Mouse (Mus musculus) hindbrain, embryonic 14.5 days (tissue): ENCODE data around the gene Ikbkg. TPM values are rescaled to one million over a fixed set of nuclear protein-coding genes. Genes with fewer than 3 reads are reported as not detected.
"Not testable (repeated sequence)": the region's sequence is repeated elsewhere in the genome, so short reads cannot be mapped to it uniquely, and the experiment has no call there.

Source experiments
- ATAC-seq: fragments of 200-750 bp; cut with Nextera tagmentation; 2 replicates; pipeline ENCODE4 v1.8.0; 2017; ENCODE audit warnings: moderate number of reproducible peaks, mild to moderate bottlenecking, moderate TSS enrichment, moderate library complexity; ENCODE audit not compliant: low FRiP score
- DNase-seq: peaks from one replicate; pipeline ENCODE4 v3.0.0-alpha.2; 2015; ENCODE audit warnings: low spot score
- H3K27ac ChIP-seq: fragments of 300-500 bp; sonication (generic); 2 replicates; pipeline ENCODE4 v1.5.1; 2014; ENCODE audit warnings: mild to moderate bottlenecking, moderate library complexity
- H3K27me3 ChIP-seq: fragments of 300-500 bp; sonication (generic); 2 replicates; pipeline ENCODE4 v1.6.1; 2014; ENCODE audit warnings: mild to moderate bottlenecking, low read length, mixed read lengths; ENCODE audit not compliant: control insufficient read depth, insufficient read depth
- H3K36me3 ChIP-seq: fragments of 300-500 bp; sonication (generic); replicated peaks from 2 replicates; pipeline ENCODE4 v1.6.1; 2014; ENCODE audit not compliant: control insufficient read depth, insufficient read depth
- H3K4me1 ChIP-seq: fragments of 300-500 bp; sonication (generic); replicated peaks from 2 replicates; pipeline ENCODE4 v1.6.1; 2014; ENCODE audit warnings: antibody characterized with exemption, low read length, mixed read lengths; ENCODE audit not compliant: control insufficient read depth, insufficient read depth
- H3K4me2 ChIP-seq: fragments of 300-500 bp; sonication (generic); replicated peaks from 2 replicates; pipeline ENCODE4 v1.6.1; 2014; ENCODE audit warnings: mild to moderate bottlenecking, moderate library complexity
- H3K4me3 ChIP-seq: fragments of 300-500 bp; sonication (generic); replicated peaks from 2 replicates; pipeline ENCODE4 v1.5.1; 2014; ENCODE audit warnings: mild to moderate bottlenecking, low read length
- H3K9ac ChIP-seq: fragments of 300-500 bp; sonication (generic); 2 replicates; pipeline ENCODE4 v1.6.1; 2014
- H3K9me3 ChIP-seq: fragments of 300-500 bp; sonication (generic); 2 replicates; pipeline ENCODE4 v1.6.1; 2016; ENCODE audit warnings: low read length; ENCODE audit not compliant: control insufficient read depth
- WGBS: fragments of 180-500 bp; shearing (Covaris S2); extraction: QIAGEN DNeasy Blood & Tissue Kit; methylation state at CpG from one replicate; pipeline ENCODE4 v1.1.7; 2014; 5-methylcytosine and 5-hydroxymethylcytosine counted together
- polyA plus RNA-seq: library from polyadenylated mRNA; unstranded; fragments of >200 nt; fragmentation: Nextera tagmentation; extraction: Ambion mirVana; gene quantifications from 2 replicates; pipeline ENCODE4 v1.2.1, GENCODE M21; 2014

Ikbkg gene
- 17.8 and 21.5 TPM in 2 replicates for polyA plus RNA-seq

DNA sequence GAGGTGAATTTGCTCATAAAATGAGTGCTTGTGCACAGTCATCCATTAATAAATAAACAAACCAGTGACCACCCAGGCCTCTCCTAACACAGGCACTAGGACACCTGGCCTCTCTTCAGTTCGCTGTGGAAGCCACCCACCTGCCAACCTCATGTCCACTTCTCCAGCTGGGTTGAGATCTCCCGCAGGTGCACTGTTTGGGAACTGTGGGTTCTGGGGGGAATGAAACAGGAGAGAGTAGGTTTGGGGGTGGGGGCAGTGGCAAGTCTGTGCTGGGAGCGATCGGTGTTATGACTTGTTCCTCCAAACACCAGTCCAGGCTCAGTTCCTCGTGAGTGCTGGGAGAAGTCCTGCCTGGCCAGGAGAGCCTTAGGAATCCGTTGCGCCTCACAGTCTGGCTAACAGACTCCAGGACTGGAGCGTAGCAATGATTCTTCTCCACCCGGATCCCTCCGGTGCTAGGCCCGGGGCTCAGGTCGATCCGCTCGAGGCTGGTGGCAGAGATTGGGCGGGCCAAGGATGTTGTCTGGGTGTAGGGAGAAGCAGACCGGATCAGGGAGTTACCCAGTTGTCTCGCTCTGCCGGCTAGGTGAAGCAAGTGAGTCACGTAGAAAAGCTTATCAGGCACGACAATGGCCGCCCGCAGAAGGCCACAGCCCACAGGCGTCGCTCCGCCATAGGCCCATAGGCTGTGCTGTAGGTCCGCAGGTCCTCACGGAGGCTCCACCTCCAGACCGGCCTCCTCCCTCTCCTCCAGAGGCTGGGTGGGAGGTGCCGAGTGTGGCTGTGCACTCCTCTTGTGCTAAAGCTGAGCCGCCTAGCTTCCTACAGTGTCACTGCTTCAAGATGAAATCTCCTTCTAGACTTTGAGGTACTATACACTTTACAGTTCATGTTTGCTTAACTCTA, at the start of gene Ikbkg, which contains the start of gene Fam3a:
Gene Ikbkg, plus strand, starts transcription at position 756 of the 909 bp plus-strand sequence.
Gene Fam3a, minus strand, starts transcription at position 738 of the 909 bp plus-strand sequence.
- ATAC-seq (peak; percentile 100), DNase-seq (peak; percentile 71)
- peak within 1 kb of the TSS; percentile 82 for H3K9ac ChIP-seq
- H3K36me3 ChIP-seq = no peaks in the 10 kb centered on the region
- H3K4me1 ChIP-seq = no peaks in the 10 kb centered on the region; the same call in 1 of the 2 replicates
- no peaks in the 10 kb centered on the region for H3K27me3 ChIP-seq
- peak within 1 kb of the TSS; percentile 85 for H3K27ac ChIP-seq
- 25% methylated on average over 30 of the region's 30 CpGs for WGBS
- peak within 1 kb of the TSS; percentile 67 for H3K4me2 ChIP-seq
- H3K4me3 ChIP-seq = peak within 1 kb of the TSS; percentile 55
- H3K9me3 ChIP-seq = no peaks in the 10 kb centered on the region

GRCm38 (mm10) chrX:74352645-74353466, 40.2 kb upstream of the Ikbkg start:
- ATAC-seq (peak; percentile 43; the same call in 1 of the 2 replicates), DNase-seq (no peak)
- Histone ChIP-seq H3K4me3 (peak overlapping the region; percentile 39), H3K9me3 (no peaks in the 10 kb centered on the region), H3K4me2 (peak overlapping the region; percentile 64), H3K9ac (peak overlapping the region; percentile 63), H3K4me1 (peaks cover 4% of the 10 kb centered on the region; the same call in 1 of the 2 replicates), H3K27ac (peak overlapping the region; percentile 81), H3K36me3 (no peaks in the 10 kb centered on the region), H3K27me3 (no peaks in the 10 kb centered on the region)
- 27% methylated on average over 13 of the region's 13 CpGs for WGBS

- Histone ChIP-seq H3K4me3 (peak within 1 kb of the TSS; percentile 39), H3K9ac (peak within 1 kb of the TSS; percentile 63), H3K4me1 (peaks cover 4% of the 10 kb centered on the region; the same call in 1 of the 2 replicates), H3K27me3 (no peaks in the 10 kb centered on the region), H3K9me3 (no peaks in the 10 kb centered on the region), H3K27ac (peak within 1 kb of the TSS; percentile 81), H3K36me3 (no peaks in the 10 kb centered on the region), H3K4me2 (peak within 1 kb of the TSS; percentile 64)
- ATAC-seq (peak; percentile 87), DNase-seq (peak; percentile 71)
- 16% methylated on average over 10 of the region's 22 CpGs for WGBS
Observed at GRCm38 (mm10) chrX:74353467-74353770, 39.7 kb upstream of the Ikbkg start, which contains the start of gene Lage3. Gene Lage3, minus strand, starts transcription at chrX:74353618.

DNA sequence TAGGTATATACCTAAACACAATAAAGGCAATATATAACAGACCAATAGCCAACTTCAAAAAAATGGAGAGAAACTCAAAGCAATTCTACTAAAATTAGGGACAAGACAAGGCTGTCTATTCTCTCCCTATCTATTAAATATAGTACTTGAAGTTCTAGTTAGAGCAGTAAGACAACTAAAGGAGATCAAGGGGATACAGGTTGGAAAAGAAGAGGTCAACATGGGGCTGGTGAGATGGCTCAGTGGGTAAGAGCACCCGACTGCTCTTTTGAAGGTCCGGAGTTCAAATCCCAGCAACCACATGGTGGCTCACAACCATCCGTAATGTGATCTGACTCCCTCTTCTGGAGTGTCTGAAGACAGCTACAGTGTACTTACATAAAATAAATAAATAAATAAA, 36.0 kb upstream of the Ikbkg start:
- WGBS = 84% methylated on average over 2 of the region's 3 CpGs
- not testable (repeated sequence) for DNase-seq, H3K9ac ChIP-seq, H3K4me1 ChIP-seq, H3K9me3 ChIP-seq, H3K27ac ChIP-seq, H3K4me2 ChIP-seq, H3K36me3 ChIP-seq, ATAC-seq, H3K4me3 ChIP-seq, H3K27me3 ChIP-seq

DNA sequence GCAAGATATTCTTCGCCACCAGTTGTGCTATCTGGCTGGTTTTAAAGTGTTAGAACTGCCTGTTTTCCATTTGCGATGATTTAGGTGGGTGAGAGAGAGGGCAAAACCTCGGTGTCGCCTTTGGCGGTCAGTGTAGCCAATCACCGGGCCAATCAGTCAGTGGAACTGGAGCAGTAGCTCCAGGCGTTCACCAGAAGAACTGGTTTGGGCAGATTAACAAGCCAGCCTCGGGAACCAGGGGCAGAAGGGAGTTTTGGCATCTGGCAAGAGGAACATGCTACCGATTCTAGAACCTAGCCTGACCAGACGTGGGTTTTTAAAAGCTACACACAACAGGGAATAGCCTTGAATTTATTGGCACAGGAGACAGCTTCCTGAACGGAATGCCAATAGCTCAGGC, 33.9 kb upstream of the Ikbkg start:
- H3K4me3 ChIP-seq = no peak overlapping the region
- H3K4me1 ChIP-seq = no peaks in the 10 kb centered on the region
- no peaks in the 10 kb centered on the region for H3K27me3 ChIP-seq
- ATAC-seq (no peak), DNase-seq (no peak)
- WGBS = 55% methylated on average over 11 of the region's 11 CpGs
- no peaks in the 10 kb centered on the region for H3K36me3 ChIP-seq
- no peak overlapping the region for H3K4me2 ChIP-seq
- H3K9me3 ChIP-seq = 0 out of 2 replicates have a peak, but pooled peaks cover 3% of the 10 kb centered on the region
- H3K9ac ChIP-seq = no peak overlapping the region
- no peak overlapping the region for H3K27ac ChIP-seq

DNA sequence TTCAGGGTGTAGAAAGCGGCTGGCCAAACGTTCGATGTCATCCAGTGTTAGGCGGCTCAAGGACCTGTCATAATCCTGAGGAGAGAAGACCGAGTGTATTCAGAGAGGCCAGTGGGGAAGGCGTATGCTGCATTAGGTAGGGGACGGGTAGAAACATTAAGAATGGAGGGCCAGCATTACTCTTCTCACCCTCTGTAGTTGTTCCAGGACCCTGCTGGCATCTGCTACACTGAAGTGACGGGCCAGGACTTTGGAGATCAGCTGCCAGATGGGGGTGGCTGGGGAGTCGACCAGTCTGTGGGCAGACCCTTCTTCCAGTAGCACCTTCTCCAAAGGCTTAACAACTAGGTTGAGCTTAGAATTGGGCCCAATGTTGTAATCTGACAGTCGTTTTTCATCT, 25.6 kb upstream of the Ikbkg start:
- Histone ChIP-seq H3K4me2 (peak overlapping the region; percentile 63), H3K27ac (peak overlapping the region; percentile 82; the same call in 1 of the 2 replicates), H3K27me3 (no peaks in the 10 kb centered on the region), H3K4me3 (peak overlapping the region; percentile 58), H3K9ac (peak overlapping the region; percentile 84), H3K9me3 (no peaks in the 10 kb centered on the region), H3K4me1 (peaks cover 10% of the 10 kb centered on the region; the same call in 1 of the 2 replicates), H3K36me3 (no peaks in the 10 kb centered on the region; the same call in 1 of the 2 replicates)
- DNase-seq = no peak
- WGBS = 66% methylated on average over 10 of the region's 10 CpGs
- ATAC-seq = no peak

GRCm38 (mm10) chrX:74368209-74368909, 24.7 kb upstream of the Ikbkg start:
- Histone ChIP-seq H3K4me3 (peak overlapping the region; percentile 58), H3K4me2 (peak overlapping the region; percentile 63), H3K4me1 (peaks cover 14% of the 10 kb centered on the region; the same call in 1 of the 2 replicates), H3K9me3 (no peaks in the 10 kb centered on the region), H3K27ac (peak overlapping the region; percentile 82), H3K27me3 (no peaks in the 10 kb centered on the region), H3K36me3 (no peaks in the 10 kb centered on the region; the same call in 1 of the 2 replicates), H3K9ac (peak overlapping the region; percentile 84)
- ATAC-seq (peak; percentile 76), DNase-seq (peak; percentile 66)
- WGBS = 20% methylated on average over 49 of the region's 49 CpGs

- no peaks in the 10 kb centered on the region for H3K9me3 ChIP-seq
- peak within 1 kb of the TSS; percentile 64 for H3K4me2 ChIP-seq
- 18% methylated on average over 32 of the region's 32 CpGs for WGBS
- H3K36me3 ChIP-seq = no peaks in the 10 kb centered on the region
- DNase-seq (peak; percentile 82), ATAC-seq (peak; percentile 94)
- H3K4me1 ChIP-seq = 0 out of 2 replicates have a peak, but pooled peaks cover 6% of the 10 kb centered on the region
- peak within 1 kb of the TSS; percentile 44 for H3K4me3 ChIP-seq
- H3K27ac ChIP-seq = no peak within 1 kb of the TSS
- no peaks in the 10 kb centered on the region for H3K27me3 ChIP-seq
- peak within 1 kb of the TSS; percentile 60 for H3K9ac ChIP-seq
Observed at GRCm38 (mm10) chrX:74372888-74373549, 20.1 kb upstream of the Ikbkg start, which contains the start of the genes Ubl4a and Slc10a3. Gene Ubl4a, minus strand, starts transcription at chrX:74373218. Gene Slc10a3, minus strand, starts transcription at chrX:74373349.
